Mouse (Mus musculus) brain, embryonic 14.5 days (tissue): ENCODE measurements around the gene Cdh13.

Experiments used
- CTCF ChIP-seq: fragments of 200-500 bp; IDR thresholded peaks from 2 replicates; pipeline ENCODE4 v1.5.1; 2012; ENCODE audit warnings: inconsistent platforms, mild to moderate bottlenecking, moderate library complexity, borderline replicate concordance; ENCODE audit not compliant: insufficient read depth, insufficient read length; ENCODE audit errors: extremely low read depth
- POLR2A ChIP-seq: fragments of 200-500 bp; IDR thresholded peaks from 2 replicates; pipeline ENCODE4 v1.6.1; 2012; ENCODE audit warnings: mild to moderate bottlenecking, inconsistent platforms, borderline replicate concordance; ENCODE audit not compliant: poor library complexity, insufficient read depth, insufficient read length, severe bottlenecking; ENCODE audit errors: extremely low read depth

- TF ChIP-seq POLR2A (no peak), CTCF (no peak)
Measured at GRCm38 (mm10) chr8:118689849-118690248, 406.3 kb downstream of the Cdh13 start.
